Mouse (Mus musculus) frontal cortex, postnatal 25 days (tissue): ENCODE measurements around the gene Ajuba.
A peak's percentile ranks its signal among the peaks of the same experiment; 100 is the strongest.

Source experiments
- DNase-seq, 2 experiments: peaks; one replicate each; pipeline ENCODE4 v3.0.0; 2022; ENCODE audit warnings: low spot score in 2 of 2

The Ajuba gene

DNA sequence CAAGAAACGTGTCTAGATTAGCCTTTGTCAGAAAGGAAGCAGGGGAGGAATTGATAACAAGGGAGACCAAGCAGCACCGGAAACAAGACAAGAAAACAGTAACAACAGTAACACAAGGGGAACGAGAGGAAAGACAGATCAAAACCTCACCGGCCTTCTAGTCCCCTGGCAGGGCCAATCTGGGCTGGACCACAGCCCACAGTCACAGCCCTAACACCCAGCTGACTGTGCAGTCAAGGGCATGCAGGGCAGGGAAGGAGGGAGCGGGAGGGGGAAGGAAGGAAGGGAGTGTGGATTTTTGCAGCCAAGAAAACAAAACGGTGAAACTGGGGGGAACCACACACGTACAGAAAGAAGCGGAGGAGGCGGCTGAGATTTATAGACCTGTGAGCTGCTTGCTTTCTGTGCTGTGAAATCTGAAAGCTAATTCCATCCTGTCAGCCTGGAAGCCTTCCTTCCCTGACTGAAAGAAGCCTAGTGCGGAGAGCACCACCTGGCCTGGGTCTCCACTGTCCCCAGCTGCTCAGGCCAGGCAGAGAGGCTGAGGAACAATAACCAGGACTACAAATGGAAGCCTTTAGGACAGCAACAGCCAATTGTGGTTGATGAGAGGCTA is 15.1 kb upstream of the Ajuba start:
- no peak for DNase-seq

DNA sequence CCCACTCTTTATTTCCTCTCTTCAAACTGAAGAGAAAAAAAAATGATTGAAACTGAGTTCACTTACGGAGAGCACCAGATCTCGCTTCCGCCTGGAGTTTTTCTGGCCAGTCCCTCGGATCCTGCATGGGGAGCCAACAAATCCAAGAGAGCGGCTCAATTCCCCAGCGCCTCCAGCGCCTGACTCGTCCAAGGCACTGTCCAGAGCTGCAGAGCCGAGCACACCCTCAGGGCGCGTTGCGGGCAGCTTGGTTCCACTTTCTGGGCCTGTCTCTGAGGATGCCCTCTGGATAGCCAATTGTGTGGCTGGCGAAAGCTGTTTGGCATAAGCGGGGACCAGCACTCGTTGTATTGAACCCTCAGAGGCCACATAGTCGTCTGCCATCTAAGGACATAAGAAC is 13.7 kb upstream of the Ajuba start:
- DNase-seq, result no peak

DNA sequence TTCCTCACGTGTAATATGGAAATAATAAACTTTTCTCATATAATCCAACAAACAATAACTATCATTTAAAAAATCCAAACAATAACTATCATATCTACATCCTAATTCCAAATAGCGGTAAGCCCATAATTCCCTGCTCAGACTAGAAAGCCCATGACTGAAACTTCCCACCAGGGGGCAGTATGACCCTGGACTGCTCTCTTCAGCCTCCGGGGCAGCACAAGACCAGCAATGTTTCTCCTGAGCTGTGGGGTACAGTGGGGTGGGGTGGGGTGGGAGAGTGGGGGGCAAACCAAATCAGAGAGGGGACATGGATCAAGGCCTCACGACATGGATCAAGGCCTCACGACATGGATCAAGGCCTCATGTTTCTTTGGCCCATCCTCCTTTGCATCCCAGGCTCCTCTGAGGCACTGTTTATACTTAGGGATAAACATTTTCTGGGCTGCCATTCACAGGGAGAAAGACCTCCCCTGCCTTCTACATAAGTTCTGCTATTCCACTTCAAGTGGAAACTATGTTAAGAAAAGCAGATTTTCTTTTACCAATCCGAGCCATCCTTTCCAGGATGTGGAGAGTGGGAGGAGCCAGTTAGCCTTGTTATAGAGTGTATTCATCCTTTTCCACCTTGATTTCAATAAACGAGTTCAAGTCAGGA is 6.5 kb upstream of the Ajuba start:
- no peak for DNase-seq

DNA sequence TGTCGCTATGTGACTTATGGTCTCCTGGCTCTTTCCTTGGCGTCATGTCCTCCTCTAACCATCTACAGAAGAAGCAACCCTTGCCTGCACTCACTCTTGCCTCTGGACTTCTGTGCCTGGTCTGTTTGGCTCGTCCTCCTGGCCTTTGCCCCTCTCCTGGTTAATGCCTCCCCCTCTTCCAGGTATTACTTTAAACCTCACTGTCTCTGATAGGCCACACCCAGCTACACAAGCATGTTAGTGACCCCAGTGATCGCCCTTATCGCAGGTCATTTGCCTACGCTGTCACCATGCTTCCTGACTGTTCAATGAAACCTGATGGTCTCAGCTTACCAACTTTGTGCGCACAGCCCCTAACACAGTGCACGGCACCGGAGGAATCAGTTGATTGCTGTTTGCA is 5.2 kb upstream of the Ajuba start:
- no peak for DNase-seq

DNA sequence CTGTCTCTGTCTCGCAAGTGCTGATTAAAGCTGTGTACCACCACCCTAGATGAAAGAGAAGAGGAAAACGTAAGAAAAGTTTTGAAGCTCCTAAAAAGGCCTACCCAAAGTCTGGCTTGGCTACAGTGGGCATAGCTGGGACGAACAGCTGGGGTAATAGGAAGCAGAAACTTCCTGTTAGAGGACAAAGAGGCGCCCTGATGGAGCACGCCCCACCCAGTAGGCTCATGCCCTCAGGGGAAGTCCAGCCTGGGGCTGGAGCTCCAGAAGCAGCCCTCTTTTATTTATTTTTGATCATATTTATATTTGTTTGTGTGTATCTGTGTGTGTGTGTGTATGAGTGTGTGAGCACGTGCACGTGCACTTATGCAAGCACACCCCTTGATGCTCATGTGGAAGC is 2.3 kb upstream of the Ajuba start:
- DNase-seq, result no peak

GRCm38 (mm10) chr14:54578063-54578462 is 705 bp upstream of the Ajuba start:
- DNase-seq, result peak in 1 of 2 experiments; percentile 46

DNA sequence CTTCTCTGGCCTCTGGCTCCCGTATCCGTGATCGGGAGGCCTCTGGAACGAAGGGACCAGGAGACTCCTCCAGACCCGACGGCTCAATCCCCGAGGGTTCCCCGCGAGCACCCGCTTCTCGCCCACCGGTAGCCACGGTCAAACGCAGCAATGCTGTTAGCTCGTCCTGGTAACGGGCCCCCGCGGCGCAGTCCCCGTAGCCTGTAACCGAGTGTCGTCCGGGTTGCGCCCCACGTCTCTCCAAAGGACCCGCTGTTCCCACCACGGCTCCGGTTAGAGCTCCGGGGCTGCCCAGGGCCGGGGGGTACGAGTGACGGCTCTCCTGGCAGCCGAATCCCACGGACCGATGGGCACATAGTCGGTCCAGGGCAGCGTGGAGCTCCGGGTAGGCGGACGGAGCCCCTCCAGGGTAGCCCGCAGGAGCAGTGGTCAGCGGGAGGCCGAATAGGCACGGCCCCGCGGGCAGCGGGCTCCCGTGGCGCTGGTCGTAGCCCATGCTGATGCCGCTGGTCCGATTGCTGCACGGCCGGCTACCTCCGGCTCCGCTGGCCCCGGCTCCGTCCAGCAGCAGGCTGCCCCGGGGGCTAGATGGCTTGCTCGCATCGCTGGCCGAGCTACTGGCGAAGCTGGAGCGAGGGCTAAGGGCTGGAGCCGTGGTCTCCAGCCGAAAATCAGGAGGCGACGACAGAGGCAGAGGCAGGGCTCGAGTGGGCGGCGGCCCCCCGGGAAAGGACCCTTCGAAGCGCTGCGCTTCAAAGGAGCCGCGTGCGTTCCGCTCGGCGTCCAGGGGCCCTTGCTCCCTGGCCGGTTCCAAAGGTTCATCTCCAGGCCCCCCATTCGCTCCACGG is 893 bp downstream of the Ajuba start:
- no peak for DNase-seq

- DNase-seq, result no peak
Observed at GRCm38 (mm10) chr14:54575631-54576030, 1.7 kb downstream of the Ajuba start.

DNA sequence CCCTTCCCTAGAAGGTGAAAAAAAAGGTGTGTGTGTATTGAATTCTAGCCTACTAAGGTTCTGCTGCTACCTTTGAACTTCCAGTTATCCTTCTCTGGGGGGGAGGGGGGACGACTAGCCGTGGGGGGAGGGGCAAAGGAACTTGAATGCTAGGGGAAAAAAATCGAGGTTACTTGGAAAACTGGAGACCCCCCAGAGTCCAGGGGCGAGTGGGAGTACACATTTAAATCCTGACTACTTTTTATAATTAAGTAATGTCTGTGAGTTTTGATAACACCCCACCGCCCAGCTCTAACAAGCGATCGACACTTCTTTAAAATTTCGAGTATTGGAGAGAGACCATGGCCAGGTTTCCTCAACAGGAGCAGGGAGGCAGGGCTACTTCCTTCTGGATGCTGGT is 2.3 kb downstream of the Ajuba start:
- DNase-seq, result no peak

GRCm38 (mm10) chr14:54574253-54574652 is 3.1 kb downstream of the Ajuba start:
- DNase-seq, result no peak

GRCm38 (mm10) chr14:54572790-54573736 is 4.3 kb downstream of the Ajuba start:
- no peak for DNase-seq

DNA sequence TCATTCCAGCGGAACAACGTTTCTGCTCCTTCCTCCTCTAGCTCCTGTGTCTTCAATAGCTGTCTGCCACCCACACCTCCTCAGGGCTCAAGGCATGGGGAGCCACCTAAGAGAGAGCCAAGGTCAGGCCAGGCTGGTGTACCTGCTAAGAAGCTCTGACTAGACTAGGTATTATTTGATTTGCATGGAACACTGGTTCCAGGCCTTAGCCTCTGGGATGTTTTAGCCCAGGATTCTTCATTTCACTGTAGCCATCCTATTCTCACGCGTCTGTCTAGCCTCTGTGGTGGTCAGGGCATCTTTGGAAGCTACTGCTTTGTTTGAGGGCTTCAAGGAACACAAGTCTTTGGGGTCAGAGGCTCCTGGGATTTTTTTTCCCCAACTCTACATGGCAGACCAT is 5.2 kb downstream of the Ajuba start:
- DNase-seq, result no peak

GRCm38 (mm10) chr14:54569451-54570392 is 7.6 kb downstream of the Ajuba start:
- DNase-seq, result no peak

- peak; percentile 62 to 66 for DNase-seq
Observed at GRCm38 (mm10) chr14:54568694-54569414, 8.5 kb downstream of the Ajuba start.

DNA sequence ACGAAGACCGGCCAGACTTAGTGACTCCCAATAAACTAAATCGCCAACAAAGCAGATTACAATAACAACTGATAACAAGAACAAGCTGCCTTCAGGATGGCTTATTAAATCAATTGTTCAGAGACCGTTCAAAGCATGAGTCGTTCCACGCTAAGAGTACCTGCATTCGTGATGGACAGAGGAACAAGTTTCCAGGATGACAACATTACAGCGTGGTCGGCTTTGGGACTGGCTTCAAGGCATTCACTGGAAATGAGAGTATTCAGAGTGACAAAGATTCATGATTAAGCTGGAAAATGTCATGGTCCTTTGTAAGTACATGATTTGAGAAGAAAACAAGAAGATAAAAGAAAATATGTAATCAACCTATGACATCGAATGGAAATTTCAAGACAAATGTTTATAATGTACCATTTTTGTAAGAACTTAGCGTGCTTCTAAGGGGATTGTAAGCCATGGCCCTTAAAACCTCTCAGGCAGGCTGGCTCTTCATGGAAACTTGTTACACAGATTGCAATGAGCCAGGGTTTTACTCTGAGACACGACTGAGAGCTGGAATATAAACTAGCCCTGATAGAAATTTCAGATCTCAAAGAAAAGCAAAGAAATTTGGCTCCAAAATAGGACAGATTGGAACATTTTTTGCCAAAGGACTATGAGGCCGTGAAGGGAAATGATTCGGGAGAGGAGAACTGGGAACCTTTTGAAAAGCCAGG is 16.7 kb downstream of the Ajuba start:
- DNase-seq, result no peak

GRCm38 (mm10) chr14:54557330-54557729 is 20.0 kb downstream of the Ajuba start:
- no peak for DNase-seq

DNA sequence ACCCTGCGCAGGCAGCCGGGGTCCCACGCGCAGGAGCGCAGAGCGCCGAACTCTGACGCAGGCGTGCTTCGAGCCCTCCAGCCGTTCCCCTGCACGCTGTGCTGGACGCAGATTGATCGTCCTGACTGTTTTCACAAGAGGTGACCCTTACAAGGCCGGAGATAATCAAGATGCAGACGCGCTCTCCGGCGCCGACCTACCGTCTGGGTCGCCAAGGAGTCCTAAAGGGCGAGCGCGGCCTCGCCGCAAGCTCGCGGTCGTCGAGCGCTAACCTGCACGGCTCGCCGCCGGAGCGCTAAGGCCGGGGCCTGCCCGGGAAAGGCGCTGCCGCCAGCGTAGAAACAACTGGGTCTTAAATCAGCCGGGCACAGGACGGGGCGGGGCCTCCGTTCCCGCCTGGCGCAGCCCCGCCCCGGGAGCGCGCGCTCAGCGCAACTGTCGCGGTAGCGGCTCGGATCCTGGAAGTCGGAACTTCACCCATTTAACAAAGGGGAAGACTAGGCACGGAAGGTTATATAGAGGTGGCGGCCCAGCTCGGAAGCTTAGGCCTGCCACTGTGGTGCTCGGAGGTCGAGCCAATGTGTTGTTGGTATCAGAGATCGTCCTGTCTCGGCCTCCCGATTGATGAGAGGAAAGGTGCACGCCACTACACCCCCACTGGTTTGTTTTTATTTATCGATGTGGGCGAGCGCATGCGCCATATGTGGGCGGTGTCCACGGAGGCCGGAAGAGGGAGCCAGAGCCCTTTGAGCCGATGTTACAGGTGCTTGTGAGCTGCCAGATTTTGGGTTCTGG is 23.2 kb downstream of the Ajuba start, which contains the start of gene Haus4:
Gene Haus4, minus strand, starts transcription at position 642 of the 795 bp plus-strand sequence.
- DNase-seq, result peak; percentile 33 to 40

DNA sequence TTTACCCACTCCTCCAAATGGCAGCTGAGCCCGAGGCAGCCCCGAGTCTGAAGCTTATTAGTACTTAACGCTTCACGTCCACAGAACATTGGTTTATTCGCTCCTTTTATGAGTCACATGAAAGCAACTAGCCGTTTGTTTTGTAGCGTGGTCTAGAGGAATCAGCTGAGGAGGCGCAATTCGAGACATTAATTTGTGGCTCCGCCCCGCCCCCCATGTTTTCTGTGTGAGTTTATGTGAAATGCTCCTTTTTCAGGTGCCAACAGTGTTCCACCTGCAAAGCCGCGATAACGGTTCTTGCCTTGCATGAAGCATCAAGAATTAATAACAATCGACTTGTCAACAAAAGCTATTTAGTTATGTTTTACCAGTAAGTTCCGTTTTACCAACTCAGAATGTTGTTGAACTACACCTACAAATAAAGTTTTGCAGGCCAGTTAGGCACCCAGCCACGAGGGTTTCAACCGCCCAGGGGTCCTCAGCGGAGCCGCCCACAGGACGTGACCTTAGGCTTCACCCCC is 23.8 kb downstream of the Ajuba start:
- no peak for DNase-seq
